Mouse (Mus musculus): ENCODE measurements around the gene Ppm1k.
"Not testable (repeated sequence)": the region's sequence is repeated elsewhere in the genome, so short reads cannot be mapped to it uniquely, and the experiment has no call there.

Gene Ppm1k

GRCm38 (mm10) chr6:57532022-57532421 lies 3.2 kb downstream of the Ppm1k start:
- no peak for DNase-seq (ENCODE audit: low read depth, low spot score)

GRCm38 (mm10) chr6:57531441-57531840 lies 3.8 kb downstream of the Ppm1k start:
- no peak for DNase-seq (ENCODE audit: low read depth, low spot score)

- DNase-seq (ENCODE audit: low read depth, low spot score): no peak
These were observed 4.3 kb downstream of the Ppm1k start for GRCm38 (mm10) chr6:57531011-57531410.

- DNase-seq (ENCODE audit: low read depth, low spot score): no peak
These were observed 5.9 kb downstream of the Ppm1k start for GRCm38 (mm10) chr6:57529336-57529845.

- no peak for DNase-seq (ENCODE audit: low read depth, low spot score)
These were observed 8.3 kb downstream of the Ppm1k start for GRCm38 (mm10) chr6:57526933-57527332.

- no peak for DNase-seq (ENCODE audit: low read depth, low spot score)
These were observed 10.5 kb downstream of the Ppm1k start for GRCm38 (mm10) chr6:57524742-57525141.

GRCm38 (mm10) chr6:57520749-57521652 lies 14.3 kb downstream of the Ppm1k start:
- DNase-seq (ENCODE audit: low read depth, low spot score): no peak

- DNase-seq (ENCODE audit: low read depth, low spot score): no peak
These were observed 21.3 kb downstream of the Ppm1k start for GRCm38 (mm10) chr6:57514035-57514374.

- DNase-seq (ENCODE audit: low read depth, low spot score): no peak
These were observed 21.8 kb downstream of the Ppm1k start for GRCm38 (mm10) chr6:57513351-57514034.

GRCm38 (mm10) chr6:57511899-57512298 lies 23.4 kb downstream of the Ppm1k start:
- DNase-seq (ENCODE audit: low read depth, low spot score): no peak

- DNase-seq (ENCODE audit: low read depth, low spot score): no peak
These were observed 31.4 kb downstream of the Ppm1k start for GRCm38 (mm10) chr6:57503662-57504379.

- DNase-seq (ENCODE audit: low read depth, low spot score): no peak
These were observed 36.1 kb downstream of the Ppm1k start for GRCm38 (mm10) chr6:57499209-57499608.

- not testable (repeated sequence) for DNase-seq (ENCODE audit: low read depth, low spot score)
These were observed 67.1 kb downstream of the Ppm1k start for GRCm38 (mm10) chr6:57468161-57468560.

Data from embryo, embryonic 11.5 days (tissue).